Mouse (Mus musculus) embryonic fibroblast, embryonic 13.5 days (primary cell): ENCODE measurements at regions not wholly inside any gene's neighbourhood (a gene's known extent, or its start where the extent isn't known, plus 50 kb on each side); places are given as distances from the start of the nearest gene placed in this dataset.

Experiments used
- CTCF ChIP-seq: IDR thresholded peaks from 2 replicates; pipeline ENCODE4 v1.5.1; 2011; ENCODE audit warnings: mild to moderate bottlenecking, control low read depth, low read length, moderate library complexity, borderline replicate concordance; ENCODE audit not compliant: insufficient read depth
- POLR2A ChIP-seq: IDR thresholded peaks from 2 replicates; pipeline ENCODE4 v1.6.1; 2011; ENCODE audit warnings: low read depth, mild to moderate bottlenecking, control low read depth, low read length, moderate library complexity

- TF ChIP-seq POLR2A (no peak), CTCF (no peak)
Measured at GRCm38 (mm10) chr19:44678686-44679085, 77.2 kb upstream of the Pax2 start.
